Mouse (Mus musculus): Measurements from ENCODE around the gene Vps39.

- no peak for TF ChIP-seq PAX5 (IDR thresholded peaks at IDR 0.05; ENCODE audit: low read length)
- TF ChIP-seq POLR2A (IDR thresholded peaks at IDR 0.05; ENCODE audit: low read depth, low read length), result no peak
- TF ChIP-seq CTCF (conservative IDR thresholded peaks at IDR 0.05 in 1 of 2, IDR thresholded peaks at IDR 0.05 in 1 of 2; ENCODE audit: low read depth in 2 of 2, low read length in 2 of 2), result no peak
- TF ChIP-seq ZNF384 (IDR thresholded peaks at IDR 0.05; ENCODE audit: low read depth, low read length), result no peak
- TF ChIP-seq BHLHE40 (IDR thresholded peaks at IDR 0.05; ENCODE audit: low read depth, low read length), result no peak
- no peak for TF ChIP-seq TCF12 (IDR thresholded peaks at IDR 0.05; ENCODE audit: low read depth, low read length)
- no peak for TF ChIP-seq MAFK (IDR thresholded peaks at IDR 0.05; ENCODE audit: insufficient replicate concordance, low read length)
- no peak for TF ChIP-seq USF1 (IDR thresholded peaks at IDR 0.05; ENCODE audit: low read depth, low read length)
- TF ChIP-seq ZMIZ1 (IDR thresholded peaks at IDR 0.05; ENCODE audit: low read depth, low read length), result no peak
- no peak for TF ChIP-seq IRF4 (IDR thresholded peaks at IDR 0.05; ENCODE audit: low read depth, low read length)
- no peak for TF ChIP-seq EP300 (IDR thresholded peaks at IDR 0.05; ENCODE audit: low read length)
- no peak for TF ChIP-seq KAT2A (IDR thresholded peaks at IDR 0.05; ENCODE audit: insufficient replicate concordance, low read length)
- TF ChIP-seq SIN3A (IDR thresholded peaks at IDR 0.05; ENCODE audit: low read length), result no peak
Observed at GRCm38 (mm10) chr2:120389376-120389775, 36.4 kb upstream of the Vps39 start.

Data from CH12.LX (cell line).